ENCODE assay signal across 24 mouse cellular contexts in genomic region chr1:131661749-131662148, GRCm38 (mm10). TPM values are rescaled to one million over a fixed set of nuclear protein-coding genes. Genes with fewer than 3 reads are reported as not detected.
DNase-seq lines count a peak whose midpoint lies in the region; ATAC-seq lines count a peak whose summit lies in the region.
"Had no signal": no experiment of that assay in that cellular context is flagged by ENCODE, and none has a peak within 500 bp of the region (broad histone marks: within the 10 kb centered on the region; RNA-seq: fewer than 3 reads in every experiment).

No protein-coding gene starts in this region.

- ATAC-seq in liver, embryonic 12.5 days = peak; percentile 38; the same call in 1 of the 2 replicates
- peak; percentile 30 for ATAC-seq in megakaryocyte progenitor cell, adult 5-6 weeks (replicated peaks; ENCODE audit: poor library complexity)
- ATAC-seq: forebrain, embryonic 13.5 days had no signal

- H3K4me3 ChIP-seq in liver, embryonic 12.5 days = no peak overlapping the region
- H3K4me3 ChIP-seq: forebrain, embryonic 13.5 days; limb, embryonic 12.5 days; neural tube, embryonic 12.5 days had no signal

- no peak for DNase-seq in liver
- peak; percentile 26 for DNase-seq in urinary bladder, postnatal 14 days (ENCODE audit: low spot score)
- DNase-seq in urinary bladder, postnatal 25 days (ENCODE audit: low spot score) = no peak
- DNase-seq in gastrocnemius, postnatal 25 days = no peak
- DNase-seq in T-cell, adult 2 months (ENCODE audit: low spot score) = no peak
- DNase-seq in gastrocnemius, postnatal 4 days (ENCODE audit: low spot score in 2 of 2) = no peak
- DNase-seq: B cell, adult 2 months; cerebellum, adult 8-10 months; gastrocnemius, postnatal 14 days; kidney, postnatal 4 days; lung, embryonic 14.5 days; lung, postnatal 4 days; right cerebral cortex, adult 18-20 months; thymus, postnatal 36 days had no signal

- H3K4me1 ChIP-seq in liver, embryonic 12.5 days = peaks cover 20% of the 10 kb centered on the region

- no peak overlapping the region for H3K27ac ChIP-seq in liver, embryonic 12.5 days
- H3K27ac ChIP-seq: forebrain, embryonic 13.5 days; hindbrain, embryonic 14.5 days; limb, embryonic 12.5 days; neural tube, embryonic 12.5 days had no signal

- no peaks in the 10 kb centered on the region for H3K27me3 ChIP-seq in liver, embryonic 12.5 days (replicated peaks)
- H3K27me3 ChIP-seq: forebrain, embryonic 13.5 days; limb, embryonic 12.5 days; neural tube, embryonic 12.5 days had no signal

- no peak overlapping the region for H3K4me2 ChIP-seq in liver, embryonic 12.5 days
- H3K4me2 ChIP-seq: forebrain, embryonic 13.5 days; heart, embryonic 11.5 days; hindbrain, embryonic 14.5 days; limb, embryonic 12.5 days; lung, embryonic 14.5 days; midbrain, embryonic 11.5 days; neural tube, embryonic 12.5 days had no signal

- WGBS in liver, embryonic 12.5 days (ENCODE audit: insufficient replicate concordance) = 50% methylated on average over 3 of the region's 3 CpGs

- no peaks in the 10 kb centered on the region for H3K9me3 ChIP-seq in liver, embryonic 12.5 days (replicated peaks)
- H3K9me3 ChIP-seq: forebrain, embryonic 13.5 days; limb, embryonic 12.5 days; neural tube, embryonic 12.5 days had no signal

- H3K36me3 ChIP-seq in liver, embryonic 12.5 days = no peaks in the 10 kb centered on the region
- H3K36me3 ChIP-seq: limb, embryonic 12.5 days; neural tube, embryonic 12.5 days had no signal

- H3K9ac ChIP-seq in liver, embryonic 12.5 days = no peak overlapping the region
- H3K9ac ChIP-seq: forebrain, embryonic 13.5 days; hindbrain, embryonic 14.5 days; limb, embryonic 12.5 days; lung, embryonic 14.5 days; neural tube, embryonic 12.5 days had no signal

RNA-seq across cellular contexts. Expression of gene Ctse, which starts 23.6 kb away (rescaled TPM):
- 12.6 TPM in 2 replicates for polyA plus RNA-seq in liver, embryonic 12.5 days (2016; fragmentation: Nextera tagmentation; extraction: Ambion mirVana)
- 54.1 and 66.8 TPM in 2 replicates for total RNA-seq in megakaryocyte progenitor cell, adult 5-6 weeks (2015)
- total RNA-seq in megakaryocyte progenitor cell, adult 5-6 weeks (2017) = 18.9 and 25.6 TPM in 2 replicates
- total RNA-seq in gastrocnemius, postnatal 25 days (2021) = under 1 TPM in 1 of 2 experiments, not detected in 1; 0.19 TPM
- 1 to 10 TPM; 1.4 to 2.1 TPM for total RNA-seq in gastrocnemius, postnatal 4 days (2021)
- total RNA-seq: layer of hippocampus, postnatal 14 days had no signal
- polyA plus RNA-seq: forebrain, embryonic 13.5 days; frontal cortex, adult 2 months; hindbrain, embryonic 14.5 days had no signal

RNA-seq across cellular contexts. Expression of gene Rab7b, which starts 26.7 kb away (rescaled TPM):
- polyA plus RNA-seq in liver, embryonic 12.5 days (2016; fragmentation: Nextera tagmentation; extraction: Ambion mirVana) = 0.69 and 0.79 TPM in 2 replicates
- 5.8 and 7.7 TPM in 2 replicates for total RNA-seq in megakaryocyte progenitor cell, adult 5-6 weeks (2015)
- total RNA-seq in megakaryocyte progenitor cell, adult 5-6 weeks (2017) = 31.1 and 43.2 TPM in 2 replicates
- total RNA-seq in gastrocnemius, postnatal 25 days (2021) = 1 to 10 TPM; 3.7 to 4.1 TPM
- 10 to 100 TPM; 13.2 to 13.3 TPM for total RNA-seq in gastrocnemius, postnatal 4 days (2021)

Comparison
In these comparisons a context has a peak if more than half of its experiments do, and no peak if none do; other contexts are left out.
1. RNA of gene Ctse, which starts 23.6 kb away (total RNA-seq): 18.9 to 66.8 TPM in megakaryocyte progenitor cell, adult 5-6 weeks; 1.4 to 2.1 TPM in gastrocnemius, postnatal 4 days and 0.19 TPM in gastrocnemius, postnatal 25 days; every median in the first group is over 4 times any median in the second.